Mouse (Mus musculus): ENCODE measurements around the gene Lsm4. TPM values are rescaled to one million over a fixed set of nuclear protein-coding genes. Genes with fewer than 3 reads are reported as not detected.
A peak's percentile ranks its signal among the peaks of the same experiment; 100 is the strongest.

Gene Lsm4
- total RNA-seq, 2 experiments from 2014 or later = 82.1 to 151 TPM

GRCm38 (mm10) chr8:70698310-70699109, 25.5 kb downstream of the Lsm4 start, which contains the start of gene Jund:
Gene Jund, plus strand, starts transcription at chr8:70698949.
- ATAC-seq (ENCODE audit: poor library complexity, severe bottlenecking) = peak; percentile 59

GRCm38 (mm10) chr8:70699116-70699833, 26.2 kb downstream of the Lsm4 start:
- no peak for ATAC-seq (ENCODE audit: poor library complexity, severe bottlenecking)

DNA sequence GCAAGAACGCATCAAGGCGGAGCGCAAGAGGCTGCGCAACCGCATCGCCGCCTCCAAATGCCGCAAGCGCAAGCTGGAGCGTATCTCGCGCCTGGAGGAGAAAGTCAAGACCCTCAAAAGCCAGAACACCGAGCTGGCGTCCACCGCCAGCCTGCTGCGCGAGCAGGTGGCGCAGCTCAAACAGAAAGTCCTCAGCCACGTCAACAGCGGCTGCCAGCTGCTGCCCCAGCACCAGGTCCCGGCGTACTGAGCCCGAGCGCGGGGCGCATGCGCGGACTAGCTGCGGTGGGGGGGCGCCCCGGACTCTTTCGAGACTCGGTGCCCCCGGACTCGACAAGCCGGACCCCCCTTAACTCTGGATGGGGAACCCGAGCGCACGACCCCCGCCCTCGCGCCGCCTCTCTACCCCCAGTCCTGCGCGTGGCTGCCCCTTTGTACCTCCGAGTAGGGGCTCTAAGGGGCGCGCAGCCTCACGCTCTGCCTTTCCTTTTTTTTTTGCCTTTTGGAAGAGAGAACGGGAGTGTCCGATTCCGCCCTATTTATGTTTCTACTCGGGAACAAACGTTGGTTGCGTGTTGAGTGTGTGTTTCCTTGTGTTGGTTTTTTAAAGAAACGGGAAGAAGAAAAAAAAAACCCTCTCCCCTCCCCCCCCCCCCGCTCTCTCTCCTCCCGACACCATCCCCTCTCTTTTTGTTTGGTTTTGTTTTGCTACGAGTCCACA, 26.9 kb downstream of the Lsm4 start:
- no peak for ATAC-seq (ENCODE audit: poor library complexity, severe bottlenecking)

DNA sequence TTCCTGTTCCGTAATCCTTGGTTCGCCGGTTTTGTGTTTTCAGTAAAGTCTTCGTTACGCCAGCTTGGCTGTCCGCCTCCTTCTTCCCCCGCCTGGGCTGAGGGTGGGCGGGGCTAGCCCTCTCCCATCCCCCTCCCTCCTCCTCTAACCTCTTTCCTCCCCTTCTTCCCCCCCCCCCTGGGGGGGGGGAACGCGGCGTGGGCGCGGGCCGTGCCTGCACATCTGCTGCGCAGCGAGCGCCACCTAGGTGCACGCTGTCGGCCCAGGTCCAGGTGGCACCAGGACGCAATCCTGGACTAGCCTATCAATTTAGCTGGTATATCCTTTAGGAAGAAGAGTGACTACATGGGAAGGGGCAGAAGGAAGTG, 27.5 kb downstream of the Lsm4 start:
- ATAC-seq (ENCODE audit: poor library complexity, severe bottlenecking) = peak; percentile 41

DNA sequence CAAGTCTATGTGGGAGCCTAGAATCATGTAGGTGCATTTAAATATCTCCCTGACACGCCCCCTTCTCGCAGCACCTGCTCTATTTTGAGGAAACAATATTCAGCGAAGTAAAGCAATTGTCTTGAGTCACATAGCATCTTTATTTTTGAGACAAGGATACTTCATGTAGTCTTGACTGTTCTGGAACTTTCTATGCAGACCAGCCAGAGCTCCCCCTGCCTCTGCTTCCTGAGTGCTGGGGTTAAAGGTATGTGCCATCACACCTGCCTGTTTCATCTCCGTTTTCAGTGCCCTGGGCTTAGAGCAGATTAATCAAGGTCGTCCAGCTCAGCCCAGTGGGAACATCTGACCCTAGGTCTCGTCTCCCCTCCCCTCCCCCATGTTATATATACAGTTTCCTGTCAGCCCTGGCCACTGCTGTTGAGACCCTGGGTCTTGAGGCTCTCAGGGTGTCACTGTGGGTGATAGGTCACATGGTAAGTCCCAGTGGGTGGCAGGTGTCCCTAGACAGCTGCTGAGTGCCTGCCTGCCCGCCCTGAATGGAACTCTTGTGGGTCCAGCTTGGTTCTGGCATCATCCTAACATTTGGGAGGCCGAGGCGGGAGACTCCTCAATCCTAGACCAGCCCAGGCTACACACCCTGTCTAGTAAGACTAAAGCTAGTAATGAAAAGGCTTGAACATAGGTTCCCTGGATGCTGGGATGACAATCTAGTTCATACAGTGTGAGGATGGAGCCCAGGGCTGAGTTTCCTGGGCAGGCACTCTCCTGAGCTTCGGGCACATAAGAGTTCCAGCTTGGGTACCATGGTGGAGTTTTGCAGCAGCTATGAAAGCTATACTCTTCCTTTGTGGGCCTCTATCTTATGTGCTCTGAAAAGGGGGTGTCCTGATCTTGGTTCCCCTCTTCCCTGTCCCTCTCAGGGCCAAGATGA, 28.3 kb downstream of the Lsm4 start:
- ATAC-seq (ENCODE audit: poor library complexity, severe bottlenecking) = no peak

DNA sequence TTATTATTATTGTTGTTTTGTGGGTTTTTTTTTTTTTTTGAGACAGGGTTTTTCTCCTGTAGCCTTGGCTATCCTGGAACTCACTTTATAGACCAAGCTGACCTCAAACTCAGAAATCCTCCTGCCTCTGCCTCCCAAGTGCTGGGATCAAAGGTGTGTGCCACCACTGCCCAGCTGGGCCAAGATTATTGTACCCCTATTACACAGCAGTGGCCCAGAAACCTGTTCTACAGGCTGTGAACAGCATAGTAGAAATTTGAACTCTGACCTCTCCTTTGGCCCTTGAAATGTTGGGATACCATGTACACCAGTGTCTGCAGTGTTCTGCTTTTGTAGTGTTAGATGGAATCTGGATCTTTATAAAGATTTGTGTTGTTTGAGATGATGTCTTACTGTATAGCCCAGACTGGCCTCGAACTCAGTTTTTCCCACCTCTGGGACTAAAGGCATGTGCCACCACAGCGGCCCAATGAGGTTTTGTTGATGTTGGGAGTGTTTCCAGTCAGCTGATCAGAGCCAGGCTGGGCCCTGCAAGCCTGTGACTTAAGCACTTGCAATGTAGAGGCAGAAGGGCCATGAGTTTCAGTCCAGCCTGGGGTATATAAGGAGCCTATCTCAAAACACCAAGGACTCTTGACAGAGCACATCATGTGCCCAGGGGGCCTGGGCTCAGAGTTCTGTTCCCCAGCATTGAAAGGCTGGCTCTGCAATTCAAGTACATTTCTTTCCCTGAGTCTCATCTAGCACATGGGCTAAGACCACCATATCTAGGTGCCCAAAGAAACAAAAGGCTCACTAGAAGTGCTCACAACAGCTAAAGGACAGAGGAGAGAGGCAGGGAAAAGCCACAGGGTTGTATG, 29.2 kb downstream of the Lsm4 start:
- ATAC-seq (ENCODE audit: poor library complexity, severe bottlenecking) = no peak

DNA sequence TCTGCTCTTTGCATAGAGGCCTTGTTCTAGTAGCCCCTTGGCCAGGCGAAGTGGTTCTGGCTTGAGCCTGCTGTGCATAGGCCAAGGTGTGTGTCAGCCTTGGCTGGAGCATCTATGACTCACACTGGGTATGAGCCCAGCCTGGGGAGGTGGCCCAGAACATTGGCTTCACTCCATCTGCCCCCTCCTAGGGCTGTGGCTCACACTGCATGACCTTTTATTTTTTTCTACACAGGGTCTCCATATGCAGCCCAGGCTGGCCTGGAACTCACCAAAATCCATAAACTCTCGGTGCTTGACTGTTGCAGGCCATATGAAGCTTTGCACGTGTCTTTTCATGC, 29.8 kb downstream of the Lsm4 start:
- no peak for ATAC-seq (ENCODE audit: poor library complexity, severe bottlenecking)

GRCm38 (mm10) chr8:70703287-70703686, 30.2 kb downstream of the Lsm4 start, which contains the start of gene Iqcn:
Gene Iqcn, plus strand, starts transcription at chr8:70703457.
- no peak for ATAC-seq (ENCODE audit: poor library complexity, severe bottlenecking)

GRCm38 (mm10) chr8:70708281-70708680, 35.2 kb downstream of the Lsm4 start:
- ATAC-seq (ENCODE audit: poor library complexity, severe bottlenecking) = no peak

GRCm38 (mm10) chr8:70709794-70710193, 36.7 kb downstream of the Lsm4 start:
- no peak for ATAC-seq (ENCODE audit: poor library complexity, severe bottlenecking)

DNA sequence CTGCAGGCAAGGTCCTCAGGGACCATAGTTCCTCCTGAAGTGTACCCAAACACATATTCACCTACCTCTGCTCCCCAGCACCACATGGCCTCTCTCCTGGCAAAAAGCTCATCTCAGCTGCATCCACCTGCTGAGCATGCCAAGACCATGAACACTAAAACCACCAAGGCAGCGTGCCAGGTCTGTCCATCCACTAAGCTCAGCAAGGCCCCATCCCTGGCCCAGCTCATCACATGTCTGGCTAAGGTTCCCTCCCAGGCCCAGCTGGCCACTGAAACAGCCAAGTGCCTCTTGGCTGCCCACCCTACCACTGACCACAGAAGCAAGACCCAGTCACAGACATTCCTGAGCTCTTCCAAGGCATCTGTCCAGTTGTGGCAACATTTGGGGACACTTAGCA, 37.2 kb downstream of the Lsm4 start:
- no peak for ATAC-seq (ENCODE audit: poor library complexity, severe bottlenecking)

DNA sequence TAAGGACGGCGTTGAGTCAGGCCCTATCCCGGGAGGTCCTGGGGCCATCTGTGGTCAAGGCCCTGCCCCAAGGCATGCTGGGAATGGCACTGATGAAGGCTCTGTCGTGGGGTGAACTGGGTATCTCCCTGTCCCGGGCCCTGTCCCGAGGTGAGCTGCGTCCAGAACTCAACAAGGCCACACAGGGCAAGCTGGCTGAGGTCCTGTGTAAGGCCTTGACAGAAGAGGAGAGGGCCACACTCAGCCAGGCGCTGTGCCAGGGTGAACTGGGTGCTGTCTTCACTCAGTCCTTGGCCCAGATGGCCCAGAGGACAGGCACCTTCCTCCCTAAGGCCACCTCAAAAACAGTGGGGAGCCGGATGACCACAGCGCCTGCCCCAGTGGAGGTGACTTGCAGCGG, 38.0 kb downstream of the Lsm4 start:
- no peak for ATAC-seq (ENCODE audit: poor library complexity, severe bottlenecking)

GRCm38 (mm10) chr8:70713991-70714390, 40.9 kb downstream of the Lsm4 start:
- ATAC-seq (ENCODE audit: poor library complexity, severe bottlenecking) = no peak

GRCm38 (mm10) chr8:70715086-70715485, 42.0 kb downstream of the Lsm4 start:
- ATAC-seq (ENCODE audit: poor library complexity, severe bottlenecking) = no peak

DNA sequence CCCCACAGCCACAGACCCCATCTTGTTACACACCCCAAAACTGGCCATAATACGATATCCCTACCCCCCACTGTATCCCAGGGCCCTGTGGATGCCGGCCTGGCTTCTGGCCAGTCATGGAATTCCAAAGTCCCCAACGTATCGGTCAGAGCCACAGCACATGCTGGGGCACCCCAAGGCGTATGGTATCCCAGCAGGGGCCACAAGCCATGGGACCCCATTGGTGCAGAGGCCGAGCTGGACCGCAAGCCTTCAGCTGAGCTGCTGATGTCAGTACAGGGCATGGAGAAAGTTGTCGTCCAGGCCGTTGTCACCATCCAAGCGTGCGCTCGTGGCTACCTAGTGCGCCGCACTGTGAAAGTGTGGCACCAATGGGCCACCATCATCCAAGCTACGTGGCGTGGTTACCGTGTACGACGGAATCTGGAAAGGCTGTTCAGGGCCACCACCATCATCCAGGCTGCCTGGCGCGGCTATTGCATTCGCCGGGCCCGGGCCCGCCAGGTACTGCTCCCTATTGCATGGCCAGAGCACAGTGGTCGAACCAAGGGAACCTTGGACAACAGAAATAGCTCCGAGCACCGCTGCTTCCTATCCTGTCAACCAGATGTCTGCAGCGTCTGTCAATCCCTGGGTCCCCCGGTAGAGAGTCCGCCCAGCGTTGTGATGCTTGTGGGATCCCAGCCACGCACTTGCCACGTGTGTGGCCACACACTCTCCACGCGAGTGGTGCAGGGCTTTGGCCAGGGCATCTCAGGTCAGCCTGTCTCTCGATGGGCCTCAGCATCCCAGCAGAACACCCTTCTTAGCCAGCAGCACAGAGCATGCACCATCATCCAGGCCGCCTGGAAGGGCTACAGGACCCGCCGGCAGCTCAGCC, 43.7 kb downstream of the Lsm4 start:
- no peak for ATAC-seq (ENCODE audit: poor library complexity, severe bottlenecking)

- peak; percentile 88 for ATAC-seq (ENCODE audit: poor library complexity, severe bottlenecking)
Measured at GRCm38 (mm10) chr8:70718297-70718696, 45.2 kb downstream of the Lsm4 start, which contains the start of gene Gm3336. Gene Gm3336, plus strand, starts transcription at chr8:70718543.

DNA sequence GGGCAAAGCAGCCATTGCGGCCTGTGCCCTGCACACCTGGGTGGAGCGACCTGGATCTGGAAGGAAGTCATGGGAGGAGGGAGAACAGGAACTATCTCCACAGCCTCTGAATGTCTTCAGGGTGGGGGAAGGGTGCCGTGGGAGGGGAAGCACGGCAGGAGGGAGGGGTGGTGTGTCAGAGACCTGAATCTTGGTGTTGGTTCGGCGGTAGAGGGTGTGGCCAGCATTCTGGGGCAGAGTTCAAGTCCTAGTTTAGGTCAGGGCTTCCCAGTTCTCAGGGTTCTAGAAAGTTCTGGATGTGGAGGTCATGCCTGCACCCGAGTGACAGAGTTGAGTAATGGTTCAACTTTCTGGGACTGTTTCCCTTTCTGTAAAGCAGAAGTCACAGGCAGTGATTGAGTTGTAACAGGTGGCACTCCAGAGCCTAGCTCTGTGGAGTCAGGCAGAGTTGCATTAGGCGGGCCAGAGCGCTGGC, 46.8 kb downstream of the Lsm4 start:
- peak; percentile 43; the same call in 1 of the 2 replicates for ATAC-seq (ENCODE audit: poor library complexity, severe bottlenecking)

DNA sequence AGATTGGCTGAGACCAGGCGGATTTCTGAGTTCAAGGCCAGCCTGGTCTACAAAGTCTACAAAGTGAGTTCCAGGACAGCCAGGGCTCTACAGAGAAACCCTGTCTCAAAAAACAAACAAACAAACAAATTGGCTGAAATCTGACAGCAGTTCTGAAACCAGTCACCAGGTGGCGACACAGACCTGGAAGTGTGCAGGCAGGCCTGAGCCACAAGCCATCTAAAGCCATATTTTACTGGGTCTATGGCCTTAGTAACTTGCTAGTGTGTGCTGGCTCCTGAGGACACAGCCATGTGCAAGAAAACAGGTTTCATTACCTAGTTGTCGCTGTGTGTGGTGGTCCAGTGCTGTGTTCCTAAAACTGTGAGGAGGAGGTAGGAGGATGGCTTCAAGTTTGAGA, 47.7 kb downstream of the Lsm4 start:
- peak; percentile 72 for ATAC-seq (ENCODE audit: poor library complexity, severe bottlenecking)

All from megakaryocyte, adult 5-6 weeks (primary cell).